Mouse (Mus musculus): ENCODE measurements at regions not wholly inside any gene's neighbourhood (a gene's known extent, or its start where the extent isn't known, plus 50 kb on each side); places are given as distances from the start of the nearest gene placed in this dataset.

- no peak for DNase-seq (ENCODE audit: low spot score)
Measured at GRCm38 (mm10) chr13:103683169-103683568, 91.2 kb downstream of the Srek1 start.

- DNase-seq (ENCODE audit: low spot score) = no peak
Measured at GRCm38 (mm10) chr13:103680740-103681139, 93.7 kb downstream of the Srek1 start.

GRCm38 (mm10) chr13:103680052-103680451 is 94.4 kb downstream of the Srek1 start:
- DNase-seq (ENCODE audit: low spot score) = no peak

GRCm38 (mm10) chr13:103676831-103677230 is 97.6 kb downstream of the Srek1 start:
- no peak for DNase-seq (ENCODE audit: low spot score)

- no peak for DNase-seq (ENCODE audit: low spot score)
Measured at GRCm38 (mm10) chr13:103676221-103676620, 98.2 kb downstream of the Srek1 start.

GRCm38 (mm10) chr13:103670611-103671010 is 103.8 kb downstream of the Srek1 start:
- no peak for DNase-seq (ENCODE audit: low spot score)

GRCm38 (mm10) chr13:103669856-103670255 is 104.6 kb downstream of the Srek1 start:
- DNase-seq (ENCODE audit: low spot score) = no peak

GRCm38 (mm10) chr13:103667749-103668148 is 106.7 kb downstream of the Srek1 start:
- DNase-seq (ENCODE audit: low spot score) = no peak

GRCm38 (mm10) chr13:103660248-103660996 is 114.0 kb downstream of the Srek1 start:
- no peak for DNase-seq (ENCODE audit: low spot score)

GRCm38 (mm10) chr13:103655966-103656365 is 118.4 kb downstream of the Srek1 start:
- DNase-seq (ENCODE audit: low spot score) = no peak

GRCm38 (mm10) chr13:103653216-103653615 is 121.2 kb downstream of the Srek1 start:
- DNase-seq (ENCODE audit: low spot score) = no peak

GRCm38 (mm10) chr13:103649383-103649782 is 125.0 kb downstream of the Srek1 start:
- DNase-seq (ENCODE audit: low spot score) = no peak

GRCm38 (mm10) chr13:103648016-103648415 is 126.4 kb downstream of the Srek1 start:
- DNase-seq (ENCODE audit: low spot score) = no peak

- no peak for DNase-seq (ENCODE audit: low spot score)
Measured at GRCm38 (mm10) chr13:103646035-103646434, 128.4 kb downstream of the Srek1 start.

- DNase-seq (ENCODE audit: low spot score) = peak; percentile 59
Measured at GRCm38 (mm10) chr13:103643993-103644722, 130.2 kb downstream of the Srek1 start.

GRCm38 (mm10) chr13:103643486-103643885 is 130.9 kb downstream of the Srek1 start:
- no peak for DNase-seq (ENCODE audit: low spot score)

GRCm38 (mm10) chr13:103642542-103643375 is 131.6 kb downstream of the Srek1 start:
- DNase-seq (ENCODE audit: low spot score) = no peak

GRCm38 (mm10) chr13:103638038-103638437 is 136.4 kb downstream of the Srek1 start:
- no peak for DNase-seq (ENCODE audit: low spot score)

GRCm38 (mm10) chr13:103637414-103637813 is 137.0 kb downstream of the Srek1 start:
- no peak for DNase-seq (ENCODE audit: low spot score)

GRCm38 (mm10) chr13:103636595-103636994 is 137.8 kb downstream of the Srek1 start:
- no peak for DNase-seq (ENCODE audit: low spot score)

GRCm38 (mm10) chr13:103623810-103624209 is 150.6 kb downstream of the Srek1 start:
- no peak for DNase-seq (ENCODE audit: low spot score)

GRCm38 (mm10) chr13:103623319-103623718 is 151.1 kb downstream of the Srek1 start:
- no peak for DNase-seq (ENCODE audit: low spot score)

- DNase-seq (ENCODE audit: low spot score) = no peak
Measured at GRCm38 (mm10) chr13:103622324-103622723, 152.1 kb downstream of the Srek1 start.
